Mouse (Mus musculus) midbrain, embryonic 16.5 days (tissue): ENCODE data around the gene Gm428. TPM values are rescaled to one million over a fixed set of nuclear protein-coding genes. Genes with fewer than 3 reads are reported as not detected.
"Not testable (repeated sequence)": the region's sequence is repeated elsewhere in the genome, so short reads cannot be mapped to it uniquely, and the experiment has no call there.

Source experiments
- ATAC-seq: fragments of 200-750 bp; cut with Nextera tagmentation; 2 replicates; pipeline ENCODE4 v1.8.0; 2017; ENCODE audit warnings: moderate TSS enrichment
- H3K27ac ChIP-seq: fragments of 300-500 bp; sonication (generic); 2 replicates; pipeline ENCODE4 v1.5.1; 2014; ENCODE audit warnings: mild to moderate bottlenecking, low read length, mixed read lengths
- H3K27me3 ChIP-seq: fragments of 300-500 bp; sonication (generic); 2 replicates; pipeline ENCODE4 v1.6.1; 2014; ENCODE audit warnings: low read depth, low read length, mixed read lengths; ENCODE audit not compliant: control insufficient read depth, insufficient read depth
- H3K36me3 ChIP-seq: fragments of 300-500 bp; sonication (generic); 2 replicates; pipeline ENCODE4 v1.6.1; 2014; ENCODE audit warnings: mild to moderate bottlenecking, low read length, moderate library complexity, mixed read lengths; ENCODE audit not compliant: control insufficient read depth, insufficient read depth
- H3K4me1 ChIP-seq: fragments of 300-500 bp; sonication (generic); 2 replicates; pipeline ENCODE4 v1.6.1; 2014; ENCODE audit warnings: mild to moderate bottlenecking, low read length, mixed read lengths; ENCODE audit not compliant: control insufficient read depth, insufficient read depth
- H3K4me2 ChIP-seq: fragments of 300-500 bp; sonication (generic); 2 replicates; pipeline ENCODE4 v1.6.1; 2014; ENCODE audit warnings: mild to moderate bottlenecking, low read length, mixed read lengths
- H3K4me3 ChIP-seq: fragments of 300-500 bp; sonication (generic); 2 replicates; pipeline ENCODE4 v1.5.1; 2014; ENCODE audit warnings: low read depth, mild to moderate bottlenecking, low read length, moderate library complexity, mixed read lengths
- H3K9ac ChIP-seq: fragments of 300-500 bp; sonication (generic); 2 replicates; pipeline ENCODE4 v1.6.1; 2014; ENCODE audit warnings: low read depth, low read length, mixed read lengths
- H3K9me3 ChIP-seq: fragments of 300-500 bp; sonication (generic); replicated peaks from 2 replicates; pipeline ENCODE4 v1.6.1; 2014; ENCODE audit warnings: mild to moderate bottlenecking, low read length, mixed read lengths; ENCODE audit not compliant: control insufficient read depth, poor library complexity, severe bottlenecking
- WGBS: fragments of 180-500 bp; shearing (Covaris S2); extraction: QIAGEN DNeasy Blood & Tissue Kit; methylation state at CpG from one replicate; pipeline ENCODE4 v1.1.7; 2014; 5-methylcytosine and 5-hydroxymethylcytosine counted together
- polyA plus RNA-seq: library from polyadenylated mRNA; unstranded; fragments of >200 nt; fragmentation: Nextera tagmentation; extraction: Ambion mirVana; gene quantifications from 2 replicates; pipeline ENCODE4 v1.2.1, GENCODE M21; 2015

Gm428 gene
- not detected in 2 replicates for polyA plus RNA-seq

DNA sequence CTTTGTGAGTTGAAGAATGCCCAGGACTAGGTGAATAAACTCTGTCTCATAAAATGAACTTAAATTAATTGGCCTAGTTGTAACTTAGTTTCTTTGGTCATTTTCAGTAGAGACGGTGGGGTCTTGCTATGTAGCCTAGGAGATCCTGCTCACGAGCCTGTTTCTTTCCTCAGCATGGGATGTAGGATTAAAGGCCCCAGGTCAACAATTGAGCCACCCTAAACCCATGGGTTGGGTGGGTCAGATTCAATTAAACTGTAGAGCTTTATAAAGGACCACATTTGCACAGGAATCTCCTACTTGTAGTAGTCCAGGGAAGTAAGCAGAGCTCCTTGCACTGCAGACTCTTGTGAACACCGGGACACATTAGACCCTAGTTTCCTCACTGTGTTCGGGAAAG lies at the start of gene Gm428:
Gm428 (plus strand) TSS at position 301 of the 400 bp plus-strand sequence.
- WGBS, result no CpG with 5 or more reads among the region's 4 CpGs
- not testable (repeated sequence) for H3K27me3 ChIP-seq, H3K4me2 ChIP-seq, H3K9me3 ChIP-seq, H3K4me1 ChIP-seq, H3K36me3 ChIP-seq, H3K4me3 ChIP-seq, H3K9ac ChIP-seq, H3K27ac ChIP-seq, ATAC-seq

DNA sequence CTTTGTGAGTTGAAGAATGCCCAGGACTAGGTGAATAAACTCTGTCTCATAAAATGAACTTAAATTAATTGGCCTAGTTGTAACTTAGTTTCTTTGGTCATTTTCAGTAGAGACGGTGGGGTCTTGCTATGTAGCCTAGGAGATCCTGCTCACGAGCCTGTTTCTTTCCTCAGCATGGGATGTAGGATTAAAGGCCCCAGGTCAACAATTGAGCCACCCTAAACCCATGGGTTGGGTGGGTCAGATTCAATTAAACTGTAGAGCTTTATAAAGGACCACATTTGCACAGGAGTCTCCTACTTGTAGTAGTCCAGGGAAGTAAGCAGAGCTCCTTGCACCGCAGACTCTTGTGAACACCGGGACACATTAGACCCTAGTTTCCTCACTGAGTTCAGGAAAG lies 45.5 kb upstream of the Gm428 start, which contains the start of gene Gm11236:
Gm11236 (plus strand) TSS at position 301 of the 400 bp plus-strand sequence.
- not testable (repeated sequence) for H3K4me3 ChIP-seq, H3K4me1 ChIP-seq, H3K27me3 ChIP-seq, H3K36me3 ChIP-seq, H3K9me3 ChIP-seq, ATAC-seq, H3K9ac ChIP-seq, H3K4me2 ChIP-seq, H3K27ac ChIP-seq
- no CpG with 5 or more reads among the region's 4 CpGs for WGBS

DNA sequence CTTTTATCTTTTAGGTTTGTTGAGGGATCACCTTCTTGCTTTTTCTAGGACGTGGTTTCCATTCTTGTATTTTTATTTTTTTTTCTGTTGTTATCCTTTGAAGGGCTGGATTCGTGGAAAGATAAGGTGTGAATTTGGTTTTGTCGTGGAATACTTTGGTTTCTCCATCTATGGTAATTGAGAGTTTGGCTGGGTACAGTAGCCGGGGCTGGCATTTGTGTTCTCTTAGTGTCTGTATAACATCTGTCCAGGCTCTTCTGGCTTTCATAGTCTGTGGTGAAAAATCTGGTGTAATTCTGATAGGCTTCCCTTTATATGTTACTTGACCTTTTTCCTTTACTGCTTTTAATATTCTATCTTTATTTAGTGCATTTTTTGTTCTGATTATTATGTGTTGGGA lies 21.5 kb upstream of the Gm428 start:
- not testable (repeated sequence) for H3K36me3 ChIP-seq, H3K4me2 ChIP-seq, ATAC-seq, H3K4me3 ChIP-seq, H3K27ac ChIP-seq, H3K27me3 ChIP-seq, H3K9me3 ChIP-seq, H3K9ac ChIP-seq, H3K4me1 ChIP-seq
- WGBS, result 82% methylated on average over 4 of the region's 4 CpGs

DNA sequence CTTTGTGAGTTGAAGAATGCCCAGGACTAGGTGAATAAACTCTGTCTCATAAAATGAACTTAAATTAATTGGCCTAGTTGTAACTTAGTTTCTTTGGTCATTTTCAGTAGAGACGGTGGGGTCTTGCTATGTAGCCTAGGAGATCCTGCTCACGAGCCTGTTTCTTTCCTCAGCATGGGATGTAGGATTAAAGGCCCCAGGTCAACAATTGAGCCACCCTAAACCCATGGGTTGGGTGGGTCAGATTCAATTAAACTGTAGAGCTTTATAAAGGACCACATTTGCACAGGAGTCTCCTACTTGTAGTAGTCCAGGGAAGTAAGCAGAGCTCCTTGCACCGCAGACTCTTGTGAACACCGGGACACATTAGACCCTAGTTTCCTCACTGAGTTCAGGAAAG lies 15.3 kb upstream of the Gm428 start, which contains the start of gene Gm11239:
Gm11239 (plus strand) TSS at position 301 of the 400 bp plus-strand sequence.
- WGBS, result no CpG with 5 or more reads among the region's 4 CpGs
- H3K36me3 ChIP-seq, ATAC-seq: not testable (repeated sequence)

DNA sequence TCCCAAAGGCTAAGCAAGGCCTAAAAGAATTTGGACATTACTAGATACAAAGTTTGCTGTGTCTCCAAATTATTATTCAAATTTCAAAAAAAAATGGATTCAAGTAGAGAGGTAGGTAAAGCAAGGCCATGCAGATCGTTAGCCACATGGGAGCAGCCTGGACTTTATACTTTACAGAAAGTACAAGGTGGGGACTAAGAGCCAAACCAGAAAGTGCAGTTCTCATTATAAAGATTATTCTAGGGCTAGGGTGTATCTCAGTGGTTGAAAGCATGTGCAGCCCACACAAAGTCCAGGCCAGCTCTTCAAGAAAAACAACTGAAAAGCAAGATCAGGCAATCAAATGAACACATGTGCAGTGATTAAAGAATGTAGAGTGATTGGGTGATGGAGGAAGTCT lies 35.4 kb downstream of the Gm428 start:
- 93% methylated on average over 1 of the region's 1 CpGs for WGBS
- Histone ChIP-seq H3K27ac (no peak overlapping the region), H3K9ac (no peak overlapping the region), H3K4me1 (no peaks in the 10 kb centered on the region), H3K4me3 (no peak overlapping the region), H3K36me3 (no peaks in the 10 kb centered on the region), H3K27me3 (no peaks in the 10 kb centered on the region), H3K4me2 (no peak overlapping the region), H3K9me3 (no peaks in the 10 kb centered on the region)
- no peak for ATAC-seq

More for the DNA sequence above, 15.3 kb upstream of the Gm428 start, which contains the start of gene Gm11239:
- H3K4me3 ChIP-seq, H3K9me3 ChIP-seq, H3K9ac ChIP-seq, H3K4me2 ChIP-seq, H3K27ac ChIP-seq, H3K4me1 ChIP-seq, H3K27me3 ChIP-seq: not testable (repeated sequence)

DNA sequence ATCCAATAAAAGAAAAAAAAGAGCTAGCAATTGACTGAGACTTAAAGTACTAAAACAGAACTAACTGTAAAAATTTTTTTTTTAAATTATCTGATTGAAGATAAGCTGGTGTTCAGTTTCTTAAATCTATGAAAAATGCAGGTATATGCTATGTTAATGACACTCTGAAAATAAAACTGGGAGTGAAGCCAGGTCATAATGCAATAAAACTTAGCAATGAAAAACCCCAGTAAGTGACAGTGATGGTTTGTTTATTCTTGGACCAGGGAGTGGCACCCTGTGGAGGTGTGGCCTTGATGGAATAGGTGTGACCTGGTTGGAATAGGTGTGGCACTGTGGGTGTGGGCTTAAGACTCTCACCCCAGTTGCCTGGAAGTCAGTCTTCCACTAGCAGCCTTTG lies 36.5 kb downstream of the Gm428 start:
- no peaks in the 10 kb centered on the region for H3K36me3 ChIP-seq
- no peak overlapping the region for H3K4me3 ChIP-seq
- no peak overlapping the region for H3K4me2 ChIP-seq
- ATAC-seq, result no peak
- no peak overlapping the region for H3K9ac ChIP-seq
- no peak overlapping the region for H3K27ac ChIP-seq
- H3K9me3 ChIP-seq, result no peaks in the 10 kb centered on the region
- no peaks in the 10 kb centered on the region for H3K4me1 ChIP-seq
- H3K27me3 ChIP-seq, result no peaks in the 10 kb centered on the region

Other genes with a start within 250 kb of the Gm428 start
- not detected in 2 replicates for gene Gm11238, start 75.6 kb upstream of the Gm428 start, polyA plus RNA-seq
- gene Gm11237, start 60.5 kb upstream of the Gm428 start, polyA plus RNA-seq, result not detected in 2 replicates
- gene Gm11236, start 45.4 kb upstream of the Gm428 start, polyA plus RNA-seq, result not detected in 2 replicates
- gene Gm11239, start 15.2 kb upstream of the Gm428 start, polyA plus RNA-seq, result not detected in 2 replicates
- gene Rasef, start 107.5 kb downstream of the Gm428 start, polyA plus RNA-seq, result 0.31 and 0.59 TPM in 2 replicates
- gene Gm11758, start 192.8 kb downstream of the Gm428 start, polyA plus RNA-seq, result not detected in 2 replicates
- not detected in 2 replicates for gene Gm11757, start 207.6 kb downstream of the Gm428 start, polyA plus RNA-seq
- not detected in 2 replicates for gene Gm13871, start 222.4 kb downstream of the Gm428 start, polyA plus RNA-seq
- not detected in 2 replicates for gene Gm11756, start 237.2 kb downstream of the Gm428 start, polyA plus RNA-seq